Mouse (Mus musculus): ENCODE measurements at regions not wholly inside any gene's neighbourhood (a gene's known extent, or its start where the extent isn't known, plus 50 kb on each side); places are given as distances from the start of the nearest gene placed in this dataset.
A peak's percentile ranks its signal among the peaks of the same experiment; 100 is the strongest.

DNA sequence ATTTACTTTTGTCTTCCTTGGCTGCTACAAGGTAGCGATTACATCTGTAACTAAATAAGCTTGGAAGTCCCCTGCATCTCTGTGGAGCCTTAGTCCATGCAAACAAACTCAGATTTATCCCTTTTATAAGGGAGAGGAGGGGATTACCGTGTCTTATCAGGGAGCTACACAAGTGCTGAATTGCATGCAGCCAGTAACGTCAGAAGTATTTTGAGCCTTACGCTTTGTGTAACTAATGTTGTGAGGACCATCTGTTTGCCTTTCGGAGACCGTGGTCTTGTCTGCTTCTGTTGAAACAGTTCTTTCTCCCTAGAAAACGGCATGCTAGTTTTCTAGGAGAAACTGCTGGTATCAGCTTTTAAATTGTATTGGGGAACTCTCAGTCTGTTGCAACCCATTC lies 58.0 kb upstream of the Dmrta1 start:
- no peaks in the 10 kb centered on the region for H3K36me3 ChIP-seq (replicated peaks; ENCODE audit: control insufficient read depth, insufficient read depth)
- H3K9ac ChIP-seq = no peak overlapping the region
- no peak overlapping the region for H3K4me2 ChIP-seq (replicated peaks)
- H3K4me1 ChIP-seq (replicated peaks; ENCODE audit: control insufficient read depth, insufficient read depth, low read length) = no peaks in the 10 kb centered on the region
- no peaks in the 10 kb centered on the region for H3K27me3 ChIP-seq (ENCODE audit: control insufficient read depth, insufficient read depth, low read length)
- no peak overlapping the region for H3K27ac ChIP-seq
- DNase-seq (ENCODE audit: low spot score) (no peak), ATAC-seq (ENCODE audit: low FRiP score) (no peak)
- no peaks in the 10 kb centered on the region for H3K9me3 ChIP-seq (ENCODE audit: control insufficient read depth, low read length)
- no peak overlapping the region for H3K4me3 ChIP-seq (replicated peaks; ENCODE audit: low read length)
- WGBS = 75% methylated on average over 7 of the region's 7 CpGs

GRCm38 (mm10) chr4:89604721-89605120 lies 74.5 kb upstream of the Dmrta1 start:
- H3K9ac ChIP-seq = no peak overlapping the region
- ATAC-seq (ENCODE audit: low FRiP score) (no peak), DNase-seq (ENCODE audit: low spot score) (no peak)
- H3K27ac ChIP-seq = no peak overlapping the region
- no peak overlapping the region for H3K4me2 ChIP-seq (replicated peaks)
- no peaks in the 10 kb centered on the region for H3K9me3 ChIP-seq (ENCODE audit: control insufficient read depth, low read length)
- 64% methylated on average over 1 of the region's 1 CpGs for WGBS
- H3K4me3 ChIP-seq (replicated peaks; ENCODE audit: low read length) = no peak overlapping the region
- H3K27me3 ChIP-seq (ENCODE audit: control insufficient read depth, insufficient read depth, low read length) = no peaks in the 10 kb centered on the region
- H3K36me3 ChIP-seq (replicated peaks; ENCODE audit: control insufficient read depth, insufficient read depth) = no peaks in the 10 kb centered on the region
- no peaks in the 10 kb centered on the region for H3K4me1 ChIP-seq (replicated peaks; ENCODE audit: control insufficient read depth, insufficient read depth, low read length)

DNA sequence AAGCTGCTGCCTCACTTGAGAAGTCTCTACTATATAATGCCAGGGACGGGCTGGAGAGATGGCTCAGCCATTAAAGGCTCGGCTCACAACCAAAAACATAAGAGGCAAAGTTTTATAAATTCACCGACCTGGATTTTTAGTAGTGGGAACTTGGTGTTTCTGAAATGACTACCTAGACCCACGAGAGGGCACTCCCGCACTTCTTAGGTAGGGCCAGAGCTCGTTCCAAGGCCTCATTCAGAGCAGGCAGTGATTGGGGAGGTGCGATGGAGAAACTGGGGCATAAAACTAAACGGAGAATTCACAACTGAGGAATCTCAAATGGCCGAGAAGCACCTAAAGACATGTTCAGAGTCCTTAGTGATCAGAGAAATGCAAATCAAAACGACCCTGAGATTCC lies 103.7 kb upstream of the Dmrta1 start:
- no peaks in the 10 kb centered on the region for H3K4me1 ChIP-seq (replicated peaks; ENCODE audit: control insufficient read depth, insufficient read depth, low read length)
- WGBS = 26% methylated on average over 10 of the region's 10 CpGs
- H3K4me3 ChIP-seq (replicated peaks; ENCODE audit: low read length) = no peak overlapping the region
- no peaks in the 10 kb centered on the region for H3K9me3 ChIP-seq (ENCODE audit: control insufficient read depth, low read length)
- no peak overlapping the region for H3K27ac ChIP-seq
- H3K36me3 ChIP-seq (replicated peaks; ENCODE audit: control insufficient read depth, insufficient read depth) = no peaks in the 10 kb centered on the region
- no peak overlapping the region for H3K4me2 ChIP-seq (replicated peaks)
- DNase-seq (ENCODE audit: low spot score) (peak; percentile 73), ATAC-seq (ENCODE audit: low FRiP score) (peak; percentile 83; the same call in 1 of the 2 replicates)
- no peak overlapping the region for H3K9ac ChIP-seq
- no peaks in the 10 kb centered on the region for H3K27me3 ChIP-seq (ENCODE audit: control insufficient read depth, insufficient read depth, low read length)

- Histone ChIP-seq H3K9me3 (ENCODE audit: control insufficient read depth, low read length) (no peaks in the 10 kb centered on the region), H3K4me1 (replicated peaks; ENCODE audit: control insufficient read depth, insufficient read depth, low read length) (no peaks in the 10 kb centered on the region), H3K4me3 (replicated peaks; ENCODE audit: low read length) (no peak overlapping the region), H3K27ac (no peak overlapping the region), H3K27me3 (ENCODE audit: control insufficient read depth, insufficient read depth, low read length) (no peaks in the 10 kb centered on the region), H3K4me2 (replicated peaks) (no peak overlapping the region), H3K9ac (no peak overlapping the region), H3K36me3 (replicated peaks; ENCODE audit: control insufficient read depth, insufficient read depth) (no peaks in the 10 kb centered on the region)
- 75% methylated on average over 7 of the region's 7 CpGs for WGBS
- ATAC-seq (ENCODE audit: low FRiP score) (no peak), DNase-seq (ENCODE audit: low spot score) (no peak)
Observed at GRCm38 (mm10) chr4:89554711-89555466, 124.3 kb upstream of the Dmrta1 start.

- Histone ChIP-seq H3K27me3 (ENCODE audit: control insufficient read depth, insufficient read depth, low read length) (no peaks in the 10 kb centered on the region), H3K9ac (no peak overlapping the region), H3K36me3 (replicated peaks; ENCODE audit: control insufficient read depth, insufficient read depth) (no peaks in the 10 kb centered on the region), H3K4me3 (replicated peaks; ENCODE audit: low read length) (no peak overlapping the region), H3K4me1 (replicated peaks; ENCODE audit: control insufficient read depth, insufficient read depth, low read length) (no peaks in the 10 kb centered on the region), H3K4me2 (replicated peaks) (no peak overlapping the region), H3K9me3 (ENCODE audit: control insufficient read depth, low read length) (no peaks in the 10 kb centered on the region), H3K27ac (no peak overlapping the region)
- WGBS = 82% methylated on average over 6 of the region's 6 CpGs
- no peak for ATAC-seq (ENCODE audit: low FRiP score)
- no peak for DNase-seq (ENCODE audit: low spot score)
Observed at GRCm38 (mm10) chr4:89552556-89552955, 126.7 kb upstream of the Dmrta1 start.

DNA sequence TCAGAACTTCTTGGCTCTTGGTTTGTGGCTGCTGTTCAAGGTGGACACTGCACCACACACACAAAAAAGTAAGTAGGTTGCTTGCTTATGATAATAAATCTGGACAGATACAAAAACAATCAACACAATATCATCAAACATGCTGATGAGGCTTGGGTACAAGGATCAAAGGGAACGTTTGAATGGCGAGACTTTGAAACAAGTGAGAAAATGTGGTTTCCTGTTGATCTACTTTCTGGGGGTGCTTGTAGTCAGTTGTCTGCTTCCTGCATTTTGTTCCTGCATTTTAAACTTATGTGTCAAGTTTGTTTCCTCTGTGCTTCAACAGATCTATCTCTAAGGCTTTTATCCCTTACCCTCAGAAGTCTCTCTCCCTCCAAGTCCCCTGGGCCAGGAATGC lies 128.7 kb upstream of the Dmrta1 start:
- H3K4me3 ChIP-seq (replicated peaks; ENCODE audit: low read length) = no peak overlapping the region
- DNase-seq (ENCODE audit: low spot score) (no peak), ATAC-seq (ENCODE audit: low FRiP score) (no peak)
- no peaks in the 10 kb centered on the region for H3K4me1 ChIP-seq (replicated peaks; ENCODE audit: control insufficient read depth, insufficient read depth, low read length)
- no peaks in the 10 kb centered on the region for H3K9me3 ChIP-seq (ENCODE audit: control insufficient read depth, low read length)
- H3K36me3 ChIP-seq (replicated peaks; ENCODE audit: control insufficient read depth, insufficient read depth) = no peaks in the 10 kb centered on the region
- no peak overlapping the region for H3K27ac ChIP-seq
- H3K27me3 ChIP-seq (ENCODE audit: control insufficient read depth, insufficient read depth, low read length) = no peaks in the 10 kb centered on the region
- 96% methylated on average over 2 of the region's 2 CpGs for WGBS
- H3K4me2 ChIP-seq (replicated peaks) = no peak overlapping the region
- no peak overlapping the region for H3K9ac ChIP-seq

DNA sequence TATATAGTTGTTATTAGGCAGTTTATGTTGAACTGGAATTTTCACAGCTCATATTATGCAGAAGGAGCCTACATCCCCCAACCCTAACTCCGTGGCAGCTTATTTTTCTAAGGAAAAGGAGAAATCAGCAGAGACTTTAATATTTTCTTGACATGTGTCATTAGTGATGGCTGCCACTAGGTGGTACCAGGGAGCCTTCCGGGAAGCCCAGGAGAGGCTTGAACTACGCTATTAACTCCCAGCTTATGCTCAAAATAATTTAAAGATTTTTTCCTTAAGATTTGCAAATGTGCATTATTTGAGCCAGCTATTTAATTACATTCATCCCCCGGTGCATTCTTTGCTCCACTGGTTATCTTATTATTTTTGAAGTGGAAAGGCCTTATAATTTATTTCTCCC lies 146.8 kb upstream of the Dmrta1 start:
- no peaks in the 10 kb centered on the region for H3K27me3 ChIP-seq (ENCODE audit: control insufficient read depth, insufficient read depth, low read length)
- ATAC-seq (ENCODE audit: low FRiP score) (peak; percentile 24; the same call in 1 of the 2 replicates), DNase-seq (ENCODE audit: low spot score) (peak; percentile 66)
- no peaks in the 10 kb centered on the region for H3K4me1 ChIP-seq (replicated peaks; ENCODE audit: control insufficient read depth, insufficient read depth, low read length)
- H3K9ac ChIP-seq = no peak overlapping the region
- no peaks in the 10 kb centered on the region for H3K36me3 ChIP-seq (replicated peaks; ENCODE audit: control insufficient read depth, insufficient read depth)
- WGBS = 8% methylated on average over 4 of the region's 4 CpGs
- H3K27ac ChIP-seq = no peak overlapping the region
- H3K9me3 ChIP-seq (ENCODE audit: control insufficient read depth, low read length) = no peaks in the 10 kb centered on the region
- no peak overlapping the region for H3K4me2 ChIP-seq (replicated peaks)
- no peak overlapping the region for H3K4me3 ChIP-seq (replicated peaks; ENCODE audit: low read length)

- H3K27ac ChIP-seq = no peak overlapping the region
- ATAC-seq (ENCODE audit: low FRiP score) (no peak), DNase-seq (ENCODE audit: low spot score) (no peak)
- H3K27me3 ChIP-seq (ENCODE audit: control insufficient read depth, insufficient read depth, low read length) = peaks cover 4% of the 10 kb centered on the region
- H3K4me3 ChIP-seq (replicated peaks; ENCODE audit: low read length) = no peak overlapping the region
- no peaks in the 10 kb centered on the region for H3K9me3 ChIP-seq (ENCODE audit: control insufficient read depth, low read length)
- no peaks in the 10 kb centered on the region for H3K36me3 ChIP-seq (replicated peaks; ENCODE audit: control insufficient read depth, insufficient read depth)
- H3K4me2 ChIP-seq (replicated peaks) = no peak overlapping the region
- WGBS = 91% methylated on average over 5 of the region's 5 CpGs
- no peak overlapping the region for H3K9ac ChIP-seq
- H3K4me1 ChIP-seq (replicated peaks; ENCODE audit: control insufficient read depth, insufficient read depth, low read length) = no peaks in the 10 kb centered on the region
Observed at GRCm38 (mm10) chr4:89530050-89530911, 149.0 kb upstream of the Dmrta1 start.

GRCm38 (mm10) chr4:89527966-89528365 lies 151.3 kb upstream of the Dmrta1 start:
- H3K4me3 ChIP-seq (replicated peaks; ENCODE audit: low read length) = no peak overlapping the region
- H3K27me3 ChIP-seq (ENCODE audit: control insufficient read depth, insufficient read depth, low read length) = peaks cover 24% of the 10 kb centered on the region
- peaks cover 3% of the 10 kb centered on the region; the same call in 1 of the 2 replicates for H3K4me1 ChIP-seq (replicated peaks; ENCODE audit: control insufficient read depth, insufficient read depth, low read length)
- no peaks in the 10 kb centered on the region for H3K36me3 ChIP-seq (replicated peaks; ENCODE audit: control insufficient read depth, insufficient read depth)
- no peak overlapping the region for H3K9ac ChIP-seq
- no peak for ATAC-seq (ENCODE audit: low FRiP score)
- no peak overlapping the region for H3K27ac ChIP-seq
- H3K9me3 ChIP-seq (ENCODE audit: control insufficient read depth, low read length) = no peaks in the 10 kb centered on the region
- no peak overlapping the region for H3K4me2 ChIP-seq (replicated peaks)
- DNase-seq (ENCODE audit: low spot score) = no peak
- 61% methylated on average over 1 of the region's 1 CpGs for WGBS
